Mouse (Mus musculus) spleen, adult 10 weeks (tissue): ENCODE results near the gene Scn9a. TPM values are rescaled to one million over a fixed set of nuclear protein-coding genes. Genes with fewer than 3 reads are reported as not detected.

ENCODE experiments used
- polyA plus RNA-seq: library from polyadenylated mRNA; stranded (reverse); fragments of 350-450 nt; fragmentation: Illumina TruSeq; extraction: RNeasy Lipid Tissue Mini Kit (QIAGEN cat#74804); gene quantifications from one replicate; pipeline ENCODE4 v1.2.3, GENCODE M21; 2015; ENCODE audit warnings: low replicate concordance; ENCODE audit not compliant: insufficient read depth

The Scn9a gene
- polyA plus RNA-seq: not detected

GRCm38 (mm10) chr2:66634580-66635359, at the start of gene Scn9a:
Scn9a (minus strand) TSS chr2:66634962.

GRCm38 (mm10) chr2:66440711-66441110, 194.1 kb downstream of the Scn9a start, which contains the start of gene Scn1a:
Scn1a (minus strand) TSS chr2:66440840.

Other genes starting within 250 kb of the Scn9a start
- not detected for gene Scn1a, start 194.1 kb downstream of the Scn9a start, polyA plus RNA-seq
- gene Scn7a, start 150.0 kb upstream of the Scn9a start, polyA plus RNA-seq: 7.0 TPM